Mouse (Mus musculus): ENCODE results near the gene Adam15.

GRCm38 (mm10) chr3:89300514-89300913 is 49.3 kb downstream of the Adam15 start:
- TF ChIP-seq POLR2A (IDR thresholded peaks at IDR 0.05; ENCODE audit: borderline replicate concordance, extremely low read depth, low read depth, low read length) (no peak), CTCF (IDR thresholded peaks at IDR 0.05; ENCODE audit: insufficient read depth, low read length) (no peak)

All from lung, adult 2 months (tissue).